Mouse (Mus musculus): ENCODE measurements at regions not wholly inside any gene's neighbourhood (a gene's known extent, or its start where the extent isn't known, plus 50 kb on each side); places are given as distances from the start of the nearest gene placed in this dataset.
A peak's percentile ranks its signal among the peaks of the same experiment; 100 is the strongest.
"Not testable (repeated sequence)": the region's sequence is repeated elsewhere in the genome, so short reads cannot be mapped to it uniquely, and the experiment has no call there.

- not testable (repeated sequence) for H3K36me3 ChIP-seq (ENCODE audit: control insufficient read depth, insufficient read depth); H3K4me1 ChIP-seq (replicated peaks; ENCODE audit: control insufficient read depth, insufficient read depth, low read length); H3K9ac ChIP-seq (ENCODE audit: low read depth, low read length); H3K4me2 ChIP-seq (replicated peaks; ENCODE audit: low read depth); H3K4me3 ChIP-seq (ENCODE audit: low read depth, low read length); ATAC-seq; H3K27me3 ChIP-seq (replicated peaks; ENCODE audit: control insufficient read depth, insufficient read depth, low read length); H3K9me3 ChIP-seq (ENCODE audit: control insufficient read depth); H3K27ac ChIP-seq (ENCODE audit: low read depth, low read length)
- peak; percentile 50 for TF ChIP-seq CTCF (IDR thresholded peaks at IDR 0.05; ENCODE audit: low read depth)
- 85% methylated on average over 11 of the region's 13 CpGs for WGBS
Measured at GRCm38 (mm10) chrX:75734628-75735302, 140.2 kb downstream of the Pls3 start.

- peak; percentile 55 for TF ChIP-seq CTCF (IDR thresholded peaks at IDR 0.05; ENCODE audit: low read depth)
- 72% methylated on average over 11 of the region's 11 CpGs for WGBS
- H3K4me2 ChIP-seq (replicated peaks; ENCODE audit: low read depth); H3K27me3 ChIP-seq (replicated peaks; ENCODE audit: control insufficient read depth, insufficient read depth, low read length); H3K4me3 ChIP-seq (ENCODE audit: low read depth, low read length); ATAC-seq; H3K4me1 ChIP-seq (replicated peaks; ENCODE audit: control insufficient read depth, insufficient read depth, low read length); H3K9ac ChIP-seq (ENCODE audit: low read depth, low read length); H3K27ac ChIP-seq (ENCODE audit: low read depth, low read length); H3K36me3 ChIP-seq (ENCODE audit: control insufficient read depth, insufficient read depth); H3K9me3 ChIP-seq (ENCODE audit: control insufficient read depth): not testable (repeated sequence)
Measured at GRCm38 (mm10) chrX:75733651-75734050, 141.3 kb downstream of the Pls3 start.

GRCm38 (mm10) chrX:75729791-75730190, 145.2 kb downstream of the Pls3 start:
- not testable (repeated sequence) for H3K27ac ChIP-seq (ENCODE audit: low read depth, low read length); H3K27me3 ChIP-seq (replicated peaks; ENCODE audit: control insufficient read depth, insufficient read depth, low read length); H3K4me1 ChIP-seq (replicated peaks; ENCODE audit: control insufficient read depth, insufficient read depth, low read length); ATAC-seq; H3K9ac ChIP-seq (ENCODE audit: low read depth, low read length); H3K9me3 ChIP-seq (ENCODE audit: control insufficient read depth); H3K4me3 ChIP-seq (ENCODE audit: low read depth, low read length); H3K36me3 ChIP-seq (ENCODE audit: control insufficient read depth, insufficient read depth); H3K4me2 ChIP-seq (replicated peaks; ENCODE audit: low read depth)
- 83% methylated on average over 11 of the region's 12 CpGs for WGBS
- peak; percentile 40 for TF ChIP-seq CTCF (IDR thresholded peaks at IDR 0.05; ENCODE audit: low read depth)

GRCm38 (mm10) chrX:75728507-75728906, 146.5 kb downstream of the Pls3 start:
- Histone ChIP-seq H3K4me3 (ENCODE audit: low read depth, low read length) (no peak overlapping the region), H3K4me1 (replicated peaks; ENCODE audit: control insufficient read depth, insufficient read depth, low read length) (no peaks in the 10 kb centered on the region), H3K9ac (ENCODE audit: low read depth, low read length) (no peak overlapping the region), H3K36me3 (ENCODE audit: control insufficient read depth, insufficient read depth) (no peaks in the 10 kb centered on the region), H3K9me3 (ENCODE audit: control insufficient read depth) (no peaks in the 10 kb centered on the region), H3K27ac (ENCODE audit: low read depth, low read length) (no peak overlapping the region), H3K4me2 (replicated peaks; ENCODE audit: low read depth) (no peak overlapping the region), H3K27me3 (replicated peaks; ENCODE audit: control insufficient read depth, insufficient read depth, low read length) (no peaks in the 10 kb centered on the region)
- no peak for TF ChIP-seq CTCF (IDR thresholded peaks at IDR 0.05; ENCODE audit: low read depth)
- ATAC-seq = no peak
- WGBS = 77% methylated on average over 4 of the region's 4 CpGs

GRCm38 (mm10) chrX:75723542-75723941, 145.5 kb upstream of the Rab39b start:
- not testable (repeated sequence) for H3K4me3 ChIP-seq (ENCODE audit: low read depth, low read length); ATAC-seq; H3K4me2 ChIP-seq (replicated peaks; ENCODE audit: low read depth); H3K4me1 ChIP-seq (replicated peaks; ENCODE audit: control insufficient read depth, insufficient read depth, low read length); H3K36me3 ChIP-seq (ENCODE audit: control insufficient read depth, insufficient read depth); H3K9me3 ChIP-seq (ENCODE audit: control insufficient read depth); H3K27ac ChIP-seq (ENCODE audit: low read depth, low read length); H3K9ac ChIP-seq (ENCODE audit: low read depth, low read length); H3K27me3 ChIP-seq (replicated peaks; ENCODE audit: control insufficient read depth, insufficient read depth, low read length)
- WGBS = 63% methylated on average over 32 of the region's 39 CpGs

GRCm38 (mm10) chrX:75699949-75700348, 121.9 kb upstream of the Rab39b start:
- Histone ChIP-seq H3K4me2 (replicated peaks; ENCODE audit: low read depth) (no peak overlapping the region), H3K36me3 (ENCODE audit: control insufficient read depth, insufficient read depth) (no peaks in the 10 kb centered on the region), H3K9ac (ENCODE audit: low read depth, low read length) (no peak overlapping the region), H3K4me3 (ENCODE audit: low read depth, low read length) (no peak overlapping the region), H3K27me3 (replicated peaks; ENCODE audit: control insufficient read depth, insufficient read depth, low read length) (no peaks in the 10 kb centered on the region), H3K4me1 (replicated peaks; ENCODE audit: control insufficient read depth, insufficient read depth, low read length) (no peaks in the 10 kb centered on the region), H3K9me3 (ENCODE audit: control insufficient read depth) (no peaks in the 10 kb centered on the region), H3K27ac (ENCODE audit: low read depth, low read length) (no peak overlapping the region)
- no peak for ATAC-seq
- no peak for TF ChIP-seq CTCF (IDR thresholded peaks at IDR 0.05; ENCODE audit: low read depth)
- WGBS = 18% methylated on average over 1 of the region's 1 CpGs

- 98% methylated on average over 8 of the region's 8 CpGs for whole genome bisulfite sequencing
- not testable (repeated sequence) for H3K27ac ChIP-seq (ENCODE audit: low read depth, low read length); H3K27me3 ChIP-seq (replicated peaks; ENCODE audit: control insufficient read depth, insufficient read depth, low read length); H3K4me1 ChIP-seq (replicated peaks; ENCODE audit: control insufficient read depth, insufficient read depth, low read length); H3K4me2 ChIP-seq (replicated peaks; ENCODE audit: low read depth); H3K9me3 ChIP-seq (ENCODE audit: control insufficient read depth); H3K36me3 ChIP-seq (ENCODE audit: control insufficient read depth, insufficient read depth); H3K9ac ChIP-seq (ENCODE audit: low read depth, low read length); H3K4me3 ChIP-seq (ENCODE audit: low read depth, low read length); ATAC-seq
Measured at GRCm38 (mm10) chrX:75675271-75675670, 97.2 kb upstream of the Rab39b start.

All from intestine, postnatal 0 days (tissue).